Mouse (Mus musculus) liver, embryonic 15.5 days (tissue): ENCODE data around the gene Igfbp7. TPM values are rescaled to one million over a fixed set of nuclear protein-coding genes. Genes with fewer than 3 reads are reported as not detected.

Experiments
- ATAC-seq: fragments of 200-750 bp; cut with Nextera tagmentation; 2 replicates; pipeline ENCODE4 v1.8.0; 2017; ENCODE audit warnings: moderate number of reproducible peaks, mild to moderate bottlenecking, moderate library complexity; ENCODE audit not compliant: insufficient read depth
- H3K27ac ChIP-seq: fragments of 300-500 bp; sonication (generic); replicated peaks from 2 replicates; pipeline ENCODE4 v1.5.1; 2015; ENCODE audit warnings: mild to moderate bottlenecking, inconsistent platforms
- H3K27me3 ChIP-seq: fragments of 300-500 bp; sonication (generic); 2 replicates; pipeline ENCODE4 v1.6.1; 2015; ENCODE audit warnings: mild to moderate bottlenecking, inconsistent platforms
- H3K36me3 ChIP-seq: fragments of 300-500 bp; sonication (generic); replicated peaks from 2 replicates; pipeline ENCODE4 v1.6.1; 2015; ENCODE audit warnings: moderate library complexity, mild to moderate bottlenecking, inconsistent platforms
- H3K4me1 ChIP-seq: fragments of 300-500 bp; sonication (generic); replicated peaks from 2 replicates; pipeline ENCODE4 v1.6.1; 2015; ENCODE audit warnings: inconsistent platforms
- H3K4me2 ChIP-seq: fragments of 300-500 bp; sonication (generic); 2 replicates; pipeline ENCODE4 v1.6.1; 2015; ENCODE audit warnings: moderate library complexity, mild to moderate bottlenecking, inconsistent platforms
- H3K4me3 ChIP-seq: fragments of 300-500 bp; sonication (generic); replicated peaks from 2 replicates; pipeline ENCODE4 v1.5.1; 2015; ENCODE audit warnings: mild to moderate bottlenecking, inconsistent platforms
- H3K9ac ChIP-seq: fragments of 300-500 bp; sonication (generic); 2 replicates; pipeline ENCODE4 v1.6.1; 2015; ENCODE audit warnings: moderate library complexity, mild to moderate bottlenecking, inconsistent platforms
- H3K9me3 ChIP-seq: fragments of 300-500 bp; sonication (generic); replicated peaks from 2 replicates; pipeline ENCODE4 v1.6.1; 2016; ENCODE audit warnings: inconsistent platforms
- WGBS: fragments of 180-500 bp; shearing (Covaris S2); methylation state at CpG from one replicate; pipeline ENCODE4 v1.1.7; 2015; ENCODE audit warnings: mixed read lengths; ENCODE audit not compliant: insufficient replicate concordance; 5-methylcytosine and 5-hydroxymethylcytosine counted together
- polyA plus RNA-seq: library from polyadenylated mRNA; unstranded; fragments of >200 nt; fragmentation: Nextera tagmentation; extraction: Ambion mirVana; gene quantifications from 2 replicates; pipeline ENCODE4 v1.2.1, GENCODE M21; 2015

The Igfbp7 gene
- polyA plus RNA-seq, 1 experiment from 2014 or later: 24.3 TPM

- no peak overlapping the region for H3K4me3 ChIP-seq
- H3K4me1 ChIP-seq: no peaks in the 10 kb centered on the region; the same call in 1 of the 2 replicates
- WGBS: 68% methylated on average over 3 of the region's 3 CpGs
- H3K9me3 ChIP-seq: no peaks in the 10 kb centered on the region
- no peaks in the 10 kb centered on the region for H3K27me3 ChIP-seq
- no peak for ATAC-seq
- no peak overlapping the region for H3K27ac ChIP-seq
- H3K4me2 ChIP-seq: no peak overlapping the region
- H3K9ac ChIP-seq: no peak overlapping the region
- no peaks in the 10 kb centered on the region for H3K36me3 ChIP-seq
Measured at GRCm38 (mm10) chr5:77378027-77378426, 29.8 kb downstream of the Igfbp7 start.

GRCm38 (mm10) chr5:77375546-77375945, 32.3 kb downstream of the Igfbp7 start:
- no peak for ATAC-seq
- H3K27me3 ChIP-seq: no peaks in the 10 kb centered on the region
- no peaks in the 10 kb centered on the region for H3K9me3 ChIP-seq
- no peak overlapping the region for H3K9ac ChIP-seq
- H3K27ac ChIP-seq: no peak overlapping the region
- H3K4me2 ChIP-seq: no peak overlapping the region
- peaks cover 10% of the 10 kb centered on the region; the same call in 1 of the 2 replicates for H3K4me1 ChIP-seq
- no peak overlapping the region for H3K4me3 ChIP-seq
- H3K36me3 ChIP-seq: no peaks in the 10 kb centered on the region
- 59% methylated on average over 4 of the region's 4 CpGs for WGBS

- Histone ChIP-seq H3K4me2 (no peak overlapping the region), H3K27me3 (no peaks in the 10 kb centered on the region), H3K27ac (no peak overlapping the region), H3K36me3 (no peaks in the 10 kb centered on the region), H3K9ac (no peak overlapping the region), H3K4me3 (no peak overlapping the region), H3K9me3 (no peaks in the 10 kb centered on the region), H3K4me1 (peaks cover 10% of the 10 kb centered on the region; the same call in 1 of the 2 replicates)
- 16% methylated on average over 3 of the region's 3 CpGs for WGBS
- ATAC-seq: no peak
Measured at GRCm38 (mm10) chr5:77374945-77375344, 32.9 kb downstream of the Igfbp7 start.

- Histone ChIP-seq H3K9me3 (no peaks in the 10 kb centered on the region), H3K4me3 (no peak overlapping the region), H3K9ac (no peak overlapping the region), H3K27ac (no peak overlapping the region), H3K4me2 (0 out of 2 replicates have a peak overlapping the region, but pooled peaks have one; percentile 3), H3K36me3 (no peaks in the 10 kb centered on the region), H3K27me3 (no peaks in the 10 kb centered on the region), H3K4me1 (peaks cover 10% of the 10 kb centered on the region; the same call in 1 of the 2 replicates)
- peak; percentile 31; the same call in 1 of the 2 replicates for ATAC-seq
- 29% methylated on average over 6 of the region's 6 CpGs for WGBS
Measured at GRCm38 (mm10) chr5:77372778-77373177, 35.1 kb downstream of the Igfbp7 start.

GRCm38 (mm10) chr5:77372242-77372641, 35.6 kb downstream of the Igfbp7 start:
- Histone ChIP-seq H3K27ac (no peak overlapping the region), H3K4me1 (peaks cover 10% of the 10 kb centered on the region; the same call in 1 of the 2 replicates), H3K9ac (no peak overlapping the region), H3K27me3 (no peaks in the 10 kb centered on the region), H3K9me3 (no peaks in the 10 kb centered on the region), H3K36me3 (no peaks in the 10 kb centered on the region), H3K4me3 (no peak overlapping the region), H3K4me2 (0 out of 2 replicates have a peak overlapping the region, but pooled peaks have one; percentile 3)
- WGBS: 34% methylated on average over 7 of the region's 7 CpGs
- ATAC-seq: peak; percentile 28; the same call in 1 of the 2 replicates

- 53% methylated on average over 5 of the region's 5 CpGs for WGBS
- Histone ChIP-seq H3K9ac (no peak overlapping the region), H3K36me3 (no peaks in the 10 kb centered on the region), H3K9me3 (no peaks in the 10 kb centered on the region), H3K4me2 (no peak overlapping the region), H3K4me1 (peaks cover 10% of the 10 kb centered on the region; the same call in 1 of the 2 replicates), H3K27me3 (no peaks in the 10 kb centered on the region), H3K27ac (no peak overlapping the region), H3K4me3 (no peak overlapping the region)
- no peak for ATAC-seq
Measured at GRCm38 (mm10) chr5:77370378-77370892, 37.4 kb downstream of the Igfbp7 start.

GRCm38 (mm10) chr5:77369394-77369793, 38.4 kb downstream of the Igfbp7 start:
- WGBS: 53% methylated on average over 5 of the region's 5 CpGs
- ATAC-seq: no peak
- H3K27me3 ChIP-seq: no peaks in the 10 kb centered on the region
- H3K9me3 ChIP-seq: no peaks in the 10 kb centered on the region
- no peak overlapping the region for H3K4me2 ChIP-seq
- H3K9ac ChIP-seq: no peak overlapping the region
- no peaks in the 10 kb centered on the region for H3K36me3 ChIP-seq
- no peak overlapping the region for H3K27ac ChIP-seq
- no peak overlapping the region for H3K4me3 ChIP-seq
- H3K4me1 ChIP-seq: peaks cover 10% of the 10 kb centered on the region; the same call in 1 of the 2 replicates

GRCm38 (mm10) chr5:77368194-77368593, 39.6 kb downstream of the Igfbp7 start:
- ATAC-seq: no peak
- WGBS: 42% methylated on average over 7 of the region's 7 CpGs
- no peaks in the 10 kb centered on the region for H3K36me3 ChIP-seq
- 0 out of 2 replicates have a peak, but pooled peaks cover 10% of the 10 kb centered on the region for H3K4me1 ChIP-seq
- H3K9ac ChIP-seq: no peak overlapping the region
- no peak overlapping the region for H3K4me3 ChIP-seq
- no peak overlapping the region for H3K4me2 ChIP-seq
- no peaks in the 10 kb centered on the region for H3K27me3 ChIP-seq
- H3K9me3 ChIP-seq: no peaks in the 10 kb centered on the region
- H3K27ac ChIP-seq: no peak overlapping the region

GRCm38 (mm10) chr5:77367682-77368081, 40.2 kb downstream of the Igfbp7 start:
- no peak for ATAC-seq
- no peak overlapping the region for H3K9ac ChIP-seq
- WGBS: 33% methylated on average over 12 of the region's 12 CpGs
- H3K4me1 ChIP-seq: 0 out of 2 replicates have a peak, but pooled peaks cover 9% of the 10 kb centered on the region
- no peaks in the 10 kb centered on the region for H3K9me3 ChIP-seq
- H3K4me2 ChIP-seq: no peak overlapping the region
- H3K27me3 ChIP-seq: no peaks in the 10 kb centered on the region
- no peaks in the 10 kb centered on the region for H3K36me3 ChIP-seq
- H3K4me3 ChIP-seq: no peak overlapping the region
- no peak overlapping the region for H3K27ac ChIP-seq

- H3K4me1 ChIP-seq: 0 out of 2 replicates have a peak, but pooled peaks cover 3% of the 10 kb centered on the region
- no peak overlapping the region for H3K9ac ChIP-seq
- no peaks in the 10 kb centered on the region for H3K27me3 ChIP-seq
- no peak overlapping the region for H3K27ac ChIP-seq
- no peak overlapping the region for H3K4me3 ChIP-seq
- no peak overlapping the region for H3K4me2 ChIP-seq
- 53% methylated on average over 1 of the region's 1 CpGs for WGBS
- H3K36me3 ChIP-seq: no peaks in the 10 kb centered on the region
- no peaks in the 10 kb centered on the region for H3K9me3 ChIP-seq
- no peak for ATAC-seq
Measured at GRCm38 (mm10) chr5:77367145-77367544, 40.7 kb downstream of the Igfbp7 start.

- no peaks in the 10 kb centered on the region for H3K36me3 ChIP-seq
- no peak overlapping the region for H3K27ac ChIP-seq
- no peaks in the 10 kb centered on the region for H3K27me3 ChIP-seq
- 74% methylated on average over 8 of the region's 8 CpGs for WGBS
- no peak overlapping the region for H3K4me2 ChIP-seq
- no peak overlapping the region for H3K9ac ChIP-seq
- H3K9me3 ChIP-seq: no peaks in the 10 kb centered on the region
- no peak overlapping the region for H3K4me3 ChIP-seq
- H3K4me1 ChIP-seq: no peaks in the 10 kb centered on the region
- ATAC-seq: no peak
Measured at GRCm38 (mm10) chr5:77366313-77366712, 41.5 kb downstream of the Igfbp7 start.
